Mouse (Mus musculus): ENCODE measurements around the gene Cox6b2.
A peak's percentile ranks its signal among the peaks of the same experiment; 100 is the strongest.

Cox6b2 gene

DNA sequence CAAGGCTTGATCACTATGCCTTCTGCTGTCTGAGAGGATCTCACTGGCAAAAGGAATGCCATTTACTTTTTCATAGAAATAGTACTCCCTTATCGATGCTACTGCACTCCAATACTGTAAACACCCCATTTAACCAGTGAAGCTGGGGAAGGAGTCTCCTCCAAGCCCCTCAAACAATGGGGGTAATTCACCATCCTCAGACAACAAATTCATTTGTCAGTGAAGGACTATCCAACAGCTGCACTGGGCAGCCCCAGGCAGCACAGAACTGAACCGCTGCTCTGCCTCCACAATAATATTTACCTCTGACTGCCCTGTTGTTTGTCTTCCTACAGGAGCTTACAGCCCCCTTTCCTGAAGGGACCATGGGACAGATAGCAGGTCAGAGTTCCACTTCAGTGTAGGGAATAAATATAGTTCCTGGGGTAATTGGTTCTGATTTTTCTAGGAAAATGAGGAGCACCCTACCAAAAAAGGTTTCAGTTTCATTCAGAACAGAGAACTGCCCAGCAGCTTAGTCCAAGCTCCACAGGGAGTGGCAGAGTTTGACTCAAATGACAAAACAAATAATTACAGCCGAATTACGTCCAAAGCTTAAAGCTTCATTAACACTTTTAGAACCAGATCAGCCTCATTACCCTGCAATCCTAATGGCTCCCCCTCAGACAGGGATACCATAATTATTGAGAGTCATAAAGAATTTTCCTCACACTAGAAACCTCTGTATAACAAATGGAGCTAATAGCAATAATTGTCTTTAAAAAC is 12.2 kb upstream of the Cox6b2 start:
- DNase-seq (ENCODE audit: low spot score), result no peak

DNA sequence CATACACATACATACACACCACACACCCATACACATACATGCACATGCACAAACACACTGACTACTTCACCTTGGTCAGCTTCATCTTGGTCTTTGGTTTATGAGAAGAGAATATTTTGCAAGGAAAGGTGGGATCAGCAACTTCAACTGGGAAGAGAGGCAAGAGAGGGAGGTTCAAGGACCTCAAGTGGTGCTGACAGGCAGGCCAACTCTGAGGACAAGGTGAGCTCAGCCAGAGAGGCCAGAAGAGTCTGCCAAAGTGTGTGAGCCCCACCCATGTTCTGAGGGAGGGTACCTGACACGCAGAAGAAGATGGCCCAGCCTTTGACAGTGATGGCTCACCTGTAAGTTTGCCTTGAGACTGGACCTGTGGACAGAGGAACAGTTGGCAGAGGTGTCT is 6.8 kb upstream of the Cox6b2 start:
- no peak for DNase-seq (ENCODE audit: low spot score)

DNA sequence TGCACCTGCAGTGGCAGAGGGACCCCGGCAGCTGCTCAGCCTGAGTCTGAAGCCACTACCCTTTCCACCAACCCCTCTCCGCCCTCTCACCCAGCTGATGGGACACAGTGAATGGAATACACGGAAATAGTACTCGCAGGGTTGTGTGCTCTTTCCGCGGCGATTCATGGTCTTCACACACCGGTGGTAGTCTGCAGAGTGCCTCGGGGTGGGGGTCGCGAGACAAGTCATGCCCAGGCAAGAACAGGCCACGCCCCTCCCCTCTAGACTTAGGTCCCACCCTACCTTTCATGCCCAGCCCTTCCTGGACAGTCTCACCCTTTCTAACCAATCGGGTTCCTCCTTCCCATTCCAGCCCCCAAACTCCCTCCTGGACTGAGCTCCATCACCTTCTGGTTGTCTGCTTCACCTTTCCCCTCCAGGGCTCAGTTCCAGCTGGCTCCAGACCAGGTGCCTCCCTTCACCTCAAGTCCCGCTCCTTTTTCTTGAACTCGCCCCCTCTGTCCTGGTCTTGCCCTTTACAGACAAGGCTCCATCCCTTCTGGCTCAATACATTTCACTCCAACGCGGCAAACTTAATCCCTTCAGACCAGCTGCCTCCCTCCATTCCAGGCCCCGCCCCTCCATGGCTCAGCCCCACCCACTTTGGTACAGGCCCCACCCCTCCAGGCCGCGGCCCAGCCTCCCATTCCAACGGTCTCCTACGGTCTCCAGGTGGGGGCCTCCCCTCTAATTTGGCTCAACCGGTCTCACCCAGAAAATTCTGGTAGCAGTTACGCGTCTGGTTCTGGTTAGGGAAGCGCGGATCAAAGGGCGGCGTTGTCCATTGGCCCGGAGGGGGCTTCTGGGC is 698 bp downstream of the Cox6b2 start:
- DNase-seq (ENCODE audit: low spot score), result peak; percentile 21

DNA sequence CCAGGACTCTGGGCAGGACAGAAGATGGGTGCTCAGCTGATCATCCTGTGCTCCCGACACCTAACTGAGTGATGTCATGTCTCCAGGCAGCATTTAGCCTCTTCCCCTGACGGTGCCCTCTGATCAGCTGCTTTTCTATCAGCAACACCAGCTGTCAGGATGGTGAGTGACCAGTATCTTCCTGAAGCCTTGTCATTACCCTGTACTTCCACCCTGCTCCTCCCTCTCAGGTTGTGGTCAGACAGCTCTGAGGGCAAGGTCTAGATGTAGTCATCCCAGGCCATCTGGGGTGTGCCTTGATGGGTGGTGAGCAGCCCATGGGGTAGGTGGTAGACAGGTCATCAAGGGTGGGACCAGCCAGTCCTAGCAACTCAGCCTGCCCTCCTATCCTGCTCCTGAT is 3.7 kb downstream of the Cox6b2 start:
- DNase-seq (ENCODE audit: low spot score), result no peak

DNA sequence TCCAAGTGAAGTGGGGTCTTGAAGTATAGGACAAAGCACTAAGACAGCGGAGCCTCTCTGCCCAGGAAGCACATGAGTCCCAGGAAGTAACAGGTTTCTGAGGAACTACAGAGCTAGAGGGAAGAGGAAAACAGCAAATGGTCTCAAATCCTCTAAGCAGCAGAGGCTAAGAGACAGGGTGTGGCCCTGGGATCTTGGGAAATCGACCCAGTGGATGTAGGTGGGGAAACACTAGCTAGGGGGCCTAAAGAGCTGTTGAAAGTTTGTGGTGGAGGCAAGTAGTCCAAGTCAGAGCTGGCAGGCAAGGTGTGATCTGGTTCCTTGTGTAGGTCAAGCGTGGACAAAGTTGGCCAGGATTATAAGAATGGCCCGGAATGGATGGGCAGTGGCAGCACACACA is 4.6 kb downstream of the Cox6b2 start:
- DNase-seq (ENCODE audit: low spot score), result no peak

DNA sequence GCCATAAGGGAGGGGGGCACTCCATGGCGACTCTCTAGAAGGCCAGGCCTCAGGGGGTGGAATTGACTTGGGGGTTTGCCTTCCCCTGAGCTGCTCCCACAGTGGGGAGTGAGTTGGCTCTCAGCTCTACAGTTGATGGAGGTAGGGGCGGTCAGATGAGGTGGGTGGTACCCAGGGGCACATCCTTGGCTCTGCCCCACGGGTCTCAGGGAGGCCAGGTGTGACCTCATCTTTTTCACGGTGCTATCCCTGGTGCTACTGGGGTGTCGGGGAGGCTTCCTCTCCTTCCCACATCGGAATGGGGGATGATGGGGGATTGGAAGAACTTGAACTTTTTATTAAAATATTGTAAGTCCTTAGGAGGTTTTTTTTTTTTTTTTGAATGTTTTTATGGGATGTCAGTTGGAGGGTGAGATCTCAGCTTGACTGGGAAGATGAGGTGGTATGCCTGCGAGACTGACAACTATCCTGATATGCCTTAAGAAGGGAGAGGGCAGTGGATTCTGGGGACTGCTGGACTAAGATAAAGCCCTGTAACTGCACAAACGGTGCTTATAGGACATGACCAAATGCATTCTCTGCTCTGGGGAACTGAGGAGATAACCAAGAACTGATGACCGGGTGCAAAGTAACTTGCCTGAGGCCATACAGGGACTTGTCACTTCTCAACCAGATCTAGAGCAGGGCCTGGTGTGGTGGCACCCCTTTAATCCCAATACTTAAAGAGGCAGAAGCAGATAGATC is 5.6 kb downstream of the Cox6b2 start:
- DNase-seq (ENCODE audit: low spot score), result no peak

DNA sequence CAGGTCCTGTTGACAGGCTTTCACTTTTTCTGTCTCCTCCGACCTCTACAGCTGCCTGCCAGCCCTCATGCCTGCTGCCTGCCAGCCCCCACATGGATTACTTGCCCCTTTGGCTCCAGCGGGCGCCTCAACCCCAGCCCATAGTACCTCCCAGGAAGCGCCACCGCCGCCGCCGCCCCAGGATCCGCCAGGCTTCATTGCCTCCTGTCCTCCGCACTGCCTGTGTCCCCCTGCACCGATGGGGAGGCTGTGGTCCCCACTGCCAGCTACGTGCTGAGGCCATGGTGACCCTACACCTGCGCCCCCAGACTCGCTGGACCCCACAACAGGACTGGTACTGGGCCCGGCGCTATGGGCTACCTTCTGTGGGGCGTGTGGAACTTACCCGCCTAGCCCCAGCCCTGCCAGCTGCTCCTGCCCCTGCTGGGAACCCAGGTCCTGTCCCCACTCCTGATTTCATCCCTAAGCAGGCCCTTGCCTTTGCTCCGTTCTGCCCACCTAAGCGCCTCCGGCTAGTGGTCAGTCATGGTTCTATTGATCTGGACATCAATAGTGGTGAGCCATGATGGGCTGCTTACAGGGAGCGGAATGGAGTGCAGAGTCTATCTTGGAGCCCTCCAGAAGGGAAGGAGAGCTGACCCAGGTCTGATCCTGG is 6.4 kb downstream of the Cox6b2 start:
- no peak for DNase-seq (ENCODE audit: low spot score)

DNA sequence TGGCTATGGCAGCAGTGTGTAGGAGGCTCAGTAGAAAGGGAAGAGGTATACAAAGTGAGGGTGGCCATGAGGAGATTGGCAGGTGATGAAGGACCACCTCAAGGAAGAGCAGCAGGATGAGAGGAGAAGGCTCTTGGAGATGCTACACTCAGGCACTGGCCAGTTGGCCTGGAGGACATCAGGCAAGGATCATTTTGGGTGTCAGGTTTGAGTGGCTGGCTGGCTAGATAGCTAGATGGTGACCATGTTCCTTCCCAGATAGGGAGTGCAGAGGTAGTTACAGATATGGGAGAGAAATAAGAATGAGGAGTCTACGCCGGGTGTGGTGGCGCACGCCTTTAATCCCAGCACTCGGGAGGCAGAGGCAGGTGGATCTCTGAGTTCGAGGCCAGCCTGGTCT is 8.0 kb downstream of the Cox6b2 start:
- no peak for DNase-seq (ENCODE audit: low spot score)

DNA sequence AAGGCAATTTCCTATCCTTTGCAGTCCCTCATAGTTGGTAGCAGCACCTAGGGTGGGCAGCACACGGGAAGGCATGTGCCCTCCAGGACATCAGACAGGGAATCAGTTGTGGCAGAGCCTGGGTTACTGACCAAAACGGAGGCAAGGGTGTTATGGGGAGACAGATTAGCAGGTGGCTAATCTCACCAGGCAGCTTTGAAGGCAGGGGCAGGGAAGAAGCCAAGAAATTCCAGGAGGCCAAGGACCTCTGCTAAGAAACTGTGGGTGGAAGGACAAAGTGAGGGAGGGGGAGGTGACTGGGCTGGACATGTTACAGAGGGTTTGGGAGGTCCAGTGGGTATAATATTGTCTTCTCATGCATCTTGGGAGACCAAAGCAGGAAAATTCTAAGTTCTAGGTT is 9.5 kb downstream of the Cox6b2 start:
- DNase-seq (ENCODE audit: low spot score), result peak; percentile 54

DNA sequence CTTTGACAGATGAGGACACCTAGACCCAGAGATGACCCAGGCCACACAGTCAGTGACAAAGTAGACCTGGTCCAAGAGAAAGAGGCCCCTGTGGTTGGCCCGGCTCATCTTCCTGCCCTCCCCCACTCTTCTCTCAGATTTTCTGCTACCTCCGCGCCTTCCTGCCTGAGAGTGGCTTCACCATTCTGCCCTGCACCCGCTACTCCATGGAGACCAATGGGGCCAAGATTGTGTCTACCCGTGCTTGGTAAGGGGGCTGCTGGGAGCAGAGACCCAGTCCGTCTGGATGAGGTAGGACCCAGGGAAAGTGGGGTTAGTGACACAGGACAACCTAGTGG is 10.4 kb downstream of the Cox6b2 start:
- no peak for DNase-seq (ENCODE audit: low spot score)

DNA sequence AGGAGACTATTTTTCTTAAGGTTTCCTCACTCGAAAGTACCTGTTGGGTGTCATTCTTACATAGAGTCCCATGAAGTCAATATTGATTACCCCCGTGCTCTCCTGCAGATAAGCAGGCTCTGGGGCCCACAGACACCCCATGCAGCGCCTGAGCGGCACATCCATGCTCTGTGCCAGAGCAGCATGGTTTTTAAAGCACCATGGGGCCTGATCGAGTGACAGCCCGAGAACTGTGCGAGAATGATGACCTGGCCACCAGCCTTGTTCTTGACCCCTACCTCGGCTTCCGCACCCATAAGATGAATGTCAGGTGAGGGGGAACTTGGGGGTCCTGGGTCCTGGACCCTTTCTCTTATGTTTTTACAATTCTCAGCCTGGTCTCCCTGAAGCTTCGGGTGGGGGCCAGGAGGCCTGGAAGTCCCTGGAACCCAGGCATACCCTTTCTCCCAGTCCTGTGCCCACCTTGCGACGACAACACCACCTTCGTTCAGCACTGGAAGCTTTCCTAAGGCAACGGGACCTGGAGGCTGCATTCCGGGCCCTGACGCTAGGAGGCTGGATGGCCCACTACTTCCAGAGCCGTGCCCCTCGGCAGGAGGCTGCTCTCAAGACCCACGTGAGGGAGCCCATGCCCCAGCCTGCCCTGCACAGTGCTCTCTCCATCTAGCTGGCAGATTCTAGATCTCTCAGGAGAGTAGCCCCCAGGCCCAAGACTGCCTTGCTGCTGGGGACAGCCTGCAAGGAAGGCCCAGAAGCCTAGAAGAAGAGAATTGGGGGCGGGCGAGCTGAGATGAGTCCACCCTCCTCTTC is 11.0 kb downstream of the Cox6b2 start:
- no peak for DNase-seq (ENCODE audit: low spot score)

DNA sequence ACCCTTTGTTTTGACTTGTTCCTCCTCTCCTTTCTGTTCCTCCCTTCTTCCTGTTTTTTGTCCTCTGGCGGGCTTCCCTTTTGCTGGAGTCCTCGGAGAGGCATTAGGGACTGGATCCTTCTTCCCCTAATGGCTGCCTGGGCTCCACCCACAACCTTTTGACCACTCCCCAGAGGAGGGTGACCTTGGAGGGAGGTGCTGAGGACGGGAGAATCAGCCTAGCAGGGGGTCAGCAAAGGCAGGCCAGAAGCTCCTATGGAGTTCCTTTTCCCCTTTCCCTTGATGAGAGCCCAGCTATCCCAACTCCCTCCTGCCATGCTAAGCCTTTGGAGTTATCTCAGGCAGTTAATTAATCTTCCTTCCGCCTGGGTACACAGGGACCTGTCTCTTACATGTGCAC is 11.7 kb downstream of the Cox6b2 start:
- DNase-seq (ENCODE audit: low spot score), result peak; percentile 63

DNA sequence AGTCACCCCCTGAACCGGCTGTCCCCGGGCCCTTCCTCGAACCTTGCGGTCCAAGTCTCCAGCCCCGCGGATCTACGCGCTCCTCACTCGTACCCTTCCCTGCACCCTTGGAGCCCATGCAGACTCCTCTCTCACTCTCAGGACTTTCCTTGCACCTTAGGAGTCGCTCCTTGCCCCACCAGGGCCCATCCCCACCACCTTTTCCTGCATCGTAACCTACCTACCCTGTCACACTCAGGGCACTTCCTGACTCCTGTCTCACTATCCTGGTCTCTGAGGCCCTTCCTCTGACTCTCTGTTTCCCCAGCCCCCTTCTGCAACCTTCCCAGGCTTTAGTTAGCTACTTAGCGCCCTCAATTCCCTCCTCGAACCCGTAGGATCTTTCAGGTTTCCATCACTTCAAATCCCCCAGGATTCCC is 12.6 kb downstream of the Cox6b2 start:
- DNase-seq (ENCODE audit: low spot score), result no peak

DNA sequence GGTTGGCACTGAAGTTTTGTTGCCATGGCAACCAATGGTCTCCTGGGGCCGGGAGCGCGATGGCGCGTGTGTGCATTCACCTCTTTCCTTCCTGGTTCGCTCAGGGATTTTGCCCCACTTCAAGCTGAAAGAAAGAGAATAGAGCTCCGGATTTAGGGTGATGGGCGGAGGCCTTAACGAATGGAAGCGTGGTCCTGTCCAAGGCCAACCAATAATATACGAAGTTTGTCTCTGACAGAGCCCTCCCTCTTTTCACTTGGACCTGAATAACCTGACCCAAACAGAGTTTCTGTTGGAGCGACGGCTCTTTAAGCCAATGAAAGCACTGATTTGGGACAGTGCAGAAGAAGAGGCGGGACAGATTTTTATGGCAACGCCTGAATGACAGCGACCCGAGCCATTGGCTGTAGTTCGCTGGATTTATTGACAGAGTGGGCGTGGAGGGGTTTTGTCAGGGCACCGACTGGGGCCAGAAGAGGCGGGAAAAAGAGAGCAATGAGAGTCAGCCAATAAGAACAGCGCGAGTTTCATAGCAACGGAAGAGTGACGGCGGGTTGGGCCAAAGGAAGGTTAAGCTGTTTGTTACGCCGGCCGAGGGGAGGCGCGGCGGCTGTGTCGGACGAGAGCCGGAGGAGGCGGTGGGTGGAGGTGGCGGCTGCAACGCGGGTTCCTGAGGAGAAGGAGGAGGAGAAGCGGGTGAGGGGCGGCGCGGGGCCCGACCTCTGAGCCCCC is 13.2 kb downstream of the Cox6b2 start, which contains the start of gene Kmt5c:
Gene Kmt5c, plus strand, starts transcription at position 572 of the 732 bp plus-strand sequence.
- DNase-seq (ENCODE audit: low spot score), result peak; percentile 100

DNA sequence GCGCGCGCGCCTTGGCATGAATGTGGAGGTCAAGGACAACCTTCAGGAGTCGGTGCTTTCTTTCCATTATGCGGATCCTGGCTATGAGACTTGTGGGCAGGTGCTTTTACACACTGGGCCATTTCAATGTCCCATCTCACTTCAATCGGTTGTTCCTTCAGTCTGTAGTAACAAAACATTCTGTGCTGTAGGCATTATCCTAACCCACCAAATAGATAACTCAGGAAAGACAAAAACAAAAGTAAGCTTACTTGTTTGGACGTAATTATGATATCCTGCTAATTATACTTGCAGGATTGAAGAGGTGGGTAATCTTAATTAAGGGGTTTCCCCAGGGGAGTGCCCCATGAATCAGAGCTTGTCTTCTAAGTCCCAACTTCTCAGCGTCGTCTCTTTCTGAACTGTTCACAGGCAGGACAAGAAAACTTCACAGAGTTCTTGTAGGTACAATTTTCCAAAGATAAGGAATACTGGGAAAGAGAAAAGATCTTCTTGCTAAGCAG is 13.8 kb downstream of the Cox6b2 start:
- no peak for DNase-seq (ENCODE audit: low spot score)

DNA sequence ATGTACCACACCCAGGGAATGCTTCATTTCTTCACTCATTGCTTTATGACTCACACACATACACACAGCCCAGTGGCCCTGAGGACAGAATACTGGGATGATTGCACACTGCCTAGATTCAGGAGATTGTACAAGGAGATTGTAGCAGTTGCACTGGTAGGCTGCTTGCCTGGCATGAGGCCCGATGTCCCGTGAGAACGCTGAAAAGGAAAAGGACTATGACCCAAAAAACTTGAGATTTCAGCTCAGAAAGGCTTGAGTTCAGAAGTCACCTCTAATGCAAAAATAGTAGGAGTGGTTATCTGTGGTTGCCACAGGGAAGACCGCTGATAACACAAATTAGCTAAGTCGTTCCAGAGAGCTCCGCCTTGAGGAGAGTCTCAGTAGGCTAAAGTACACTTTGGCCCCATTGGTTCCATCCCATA is 19.9 kb downstream of the Cox6b2 start:
- DNase-seq (ENCODE audit: low spot score), result no peak

DNA sequence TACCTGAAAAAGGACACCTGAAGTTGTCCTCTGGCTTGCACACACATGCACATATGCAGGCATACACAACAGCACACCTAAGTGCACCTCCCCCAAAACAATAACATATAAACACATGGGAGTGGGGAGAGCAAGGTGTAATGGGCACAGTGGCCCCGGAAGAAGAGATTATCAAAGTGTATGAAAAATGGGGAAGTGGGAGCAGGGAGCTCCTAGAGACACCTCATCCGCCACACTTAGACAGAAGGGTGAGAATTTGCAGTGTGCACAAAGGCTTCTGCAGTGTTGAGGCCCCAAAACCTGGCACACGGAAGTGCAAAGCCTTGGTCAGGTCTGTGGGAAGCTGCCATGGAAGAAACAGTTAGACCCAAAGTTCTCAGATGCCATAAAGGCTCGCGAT is 21.8 kb downstream of the Cox6b2 start:
- no peak for DNase-seq (ENCODE audit: low spot score)

DNA sequence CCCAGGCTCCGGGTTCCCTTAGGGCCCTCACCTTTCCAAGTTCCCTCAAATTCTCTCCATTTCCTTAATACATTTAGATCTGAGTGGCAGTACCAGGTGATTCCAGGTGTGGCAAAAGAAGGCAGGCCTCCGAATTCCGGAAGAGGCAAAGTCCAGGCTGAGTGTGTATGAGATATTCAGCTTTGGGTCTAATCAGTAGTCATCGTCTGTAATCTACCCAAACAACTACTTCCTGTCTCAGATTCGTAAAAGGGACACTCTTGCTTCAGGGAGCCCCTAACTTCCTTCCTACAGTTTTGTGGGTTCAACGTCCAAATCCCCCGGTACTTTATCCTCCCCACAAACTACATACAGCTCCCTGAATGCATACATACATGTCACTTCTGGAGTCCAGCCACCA is 27.7 kb downstream of the Cox6b2 start, which contains the start of gene Tmem150b:
Gene Tmem150b, minus strand, starts transcription at position 81 of the 400 bp plus-strand sequence.
- no peak for DNase-seq (ENCODE audit: low spot score)

DNA sequence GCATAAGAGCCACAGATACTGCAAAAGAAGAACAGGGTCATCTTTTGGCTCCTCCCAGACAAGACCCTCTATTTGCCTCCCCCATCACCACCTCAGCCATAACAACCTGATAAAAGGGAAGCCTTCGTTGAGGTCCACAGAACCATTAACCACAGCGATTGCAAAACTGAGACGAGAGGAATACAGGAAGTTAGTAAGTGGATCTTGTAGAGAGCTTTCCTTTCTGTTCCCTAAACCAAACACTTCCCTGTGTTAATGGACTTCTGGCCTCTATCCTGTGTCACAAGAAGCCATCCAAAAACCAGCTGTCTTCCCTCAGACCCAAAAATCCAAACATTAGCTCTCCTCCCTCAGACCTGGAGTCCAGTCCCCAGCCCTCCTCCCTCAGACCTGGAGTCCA is 28.5 kb downstream of the Cox6b2 start:
- DNase-seq (ENCODE audit: low spot score), result peak; percentile 61

DNA sequence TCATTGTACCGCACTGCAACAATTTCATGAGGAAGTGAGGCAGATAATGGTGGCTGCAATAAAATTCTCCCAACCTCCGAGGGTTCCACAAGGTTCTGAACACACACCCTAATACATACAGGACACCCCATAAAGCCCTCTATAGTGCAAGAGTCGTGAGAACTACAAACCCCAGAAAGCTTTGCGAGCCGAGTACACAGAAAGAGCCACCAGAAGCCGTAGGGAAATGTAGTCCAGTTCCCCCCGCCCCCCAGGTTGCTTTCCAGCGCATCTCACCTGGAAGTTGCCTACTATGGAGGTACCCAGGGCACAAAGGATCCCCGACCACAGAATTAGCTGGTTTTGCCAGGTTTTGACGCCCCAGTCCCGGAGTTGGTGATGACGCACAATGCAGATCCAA is 29.4 kb downstream of the Cox6b2 start:
- DNase-seq (ENCODE audit: low spot score), result peak; percentile 21
